Mouse (Mus musculus): ENCODE data around the gene Slc35c1.

DNA sequence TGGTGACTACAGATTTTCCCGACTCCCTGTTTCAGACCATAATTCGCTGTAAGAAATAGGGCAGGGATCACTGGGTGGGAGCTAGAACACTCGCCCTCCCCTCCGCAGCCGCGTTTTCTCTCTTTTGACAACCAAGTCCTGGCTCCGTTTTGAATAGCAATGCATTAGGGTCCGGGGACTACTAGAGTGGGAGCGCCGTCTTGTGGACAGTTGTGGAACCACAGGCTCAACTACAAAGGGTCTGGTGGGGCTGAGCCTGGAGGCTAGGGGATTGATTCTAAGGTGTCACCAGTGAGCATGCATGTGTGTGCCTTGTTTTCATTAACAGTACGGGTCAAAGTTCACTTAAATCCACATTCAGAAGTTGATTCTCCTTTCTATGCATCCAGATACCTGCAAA lies 26.1 kb upstream of the Slc35c1 start:
- TF ChIP-seq GATA1 (IDR thresholded peaks at IDR 0.05; ENCODE audit: low read length) (no peak), TAL1 (IDR thresholded peaks at IDR 0.05; ENCODE audit: low read length) (no peak)

All from erythroblast, embryonic 14.5 days (primary cell).